Mouse (Mus musculus) hindbrain, embryonic 15.5 days (tissue): ENCODE data around the gene Eif4e3. TPM values are rescaled to one million over a fixed set of nuclear protein-coding genes. Genes with fewer than 3 reads are reported as not detected.
A peak's percentile ranks its signal among the peaks of the same experiment; 100 is the strongest.

ENCODE experiments used
- ATAC-seq: fragments of 200-750 bp; cut with Nextera tagmentation; 2 replicates; pipeline ENCODE4 v1.8.0; 2017; ENCODE audit warnings: low read depth, moderate number of reproducible peaks, moderate TSS enrichment; ENCODE audit not compliant: low FRiP score
- H3K27ac ChIP-seq: fragments of 300-500 bp; sonication (generic); replicated peaks from 2 replicates; pipeline ENCODE4 v1.5.1; 2015; ENCODE audit warnings: mild to moderate bottlenecking, inconsistent platforms
- H3K27me3 ChIP-seq: fragments of 300-500 bp; sonication (generic); 2 replicates; pipeline ENCODE4 v1.6.1; 2015; ENCODE audit warnings: control low read depth, inconsistent platforms
- H3K36me3 ChIP-seq: fragments of 300-500 bp; sonication (generic); 2 replicates; pipeline ENCODE4 v1.6.1; 2015; ENCODE audit warnings: control low read depth, inconsistent platforms
- H3K4me1 ChIP-seq: fragments of 300-500 bp; sonication (generic); replicated peaks from 2 replicates; pipeline ENCODE4 v1.6.1; 2015; ENCODE audit warnings: control low read depth, inconsistent platforms
- H3K4me2 ChIP-seq: fragments of 300-500 bp; sonication (generic); 2 replicates; pipeline ENCODE4 v1.6.1; 2015; ENCODE audit warnings: moderate library complexity, mild to moderate bottlenecking, inconsistent platforms
- H3K4me3 ChIP-seq: fragments of 300-500 bp; sonication (generic); 2 replicates; pipeline ENCODE4 v1.5.1; 2015; ENCODE audit warnings: mild to moderate bottlenecking, inconsistent platforms
- H3K9ac ChIP-seq: fragments of 300-500 bp; sonication (generic); 2 replicates; pipeline ENCODE4 v1.6.1; 2015; ENCODE audit warnings: inconsistent platforms
- H3K9me3 ChIP-seq: fragments of 300-500 bp; sonication (generic); 2 replicates; pipeline ENCODE4 v1.6.1; 2016; ENCODE audit warnings: control low read depth, inconsistent platforms
- WGBS: fragments of 180-500 bp; shearing (Covaris S2); methylation state at CpG from one replicate; pipeline ENCODE4 v1.1.7; 2015; 5-methylcytosine and 5-hydroxymethylcytosine counted together
- polyA plus RNA-seq: library from polyadenylated mRNA; unstranded; fragments of >200 nt; fragmentation: Nextera tagmentation; extraction: Ambion mirVana; gene quantifications from 2 replicates; pipeline ENCODE4 v1.2.1, GENCODE M21; 2015

Gene Eif4e3
- polyA plus RNA-seq, 1 experiment from 2014 or later, result 6.9 TPM

DNA sequence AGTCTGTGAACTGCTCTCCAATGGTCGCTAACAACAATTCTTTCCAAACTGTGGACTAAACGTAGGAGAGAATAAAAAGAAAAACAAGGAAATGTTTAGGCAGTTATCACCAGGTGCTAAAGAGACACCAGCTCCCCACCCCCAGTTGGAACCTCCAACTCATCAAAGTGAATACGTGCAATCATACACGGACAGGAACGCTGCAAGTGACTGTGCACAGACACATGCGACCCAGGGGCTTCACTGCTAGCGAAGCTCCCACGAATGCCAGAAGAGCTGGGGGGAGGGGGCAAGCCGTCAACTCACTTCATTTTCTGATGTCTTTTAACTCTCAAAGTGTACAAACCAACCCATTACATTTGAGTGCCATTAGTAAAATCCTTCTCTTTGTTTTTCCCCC, 30.4 kb downstream of the Eif4e3 start:
- H3K27ac ChIP-seq, result no peak overlapping the region
- H3K27me3 ChIP-seq, result 0 out of 2 replicates have a peak, but pooled peaks cover 4% of the 10 kb centered on the region
- WGBS, result 49% methylated on average over 9 of the region's 9 CpGs
- no peaks in the 10 kb centered on the region for H3K9me3 ChIP-seq
- no peak for ATAC-seq
- no peak overlapping the region for H3K9ac ChIP-seq
- no peak overlapping the region for H3K4me2 ChIP-seq
- 0 out of 2 replicates have a peak, but pooled peaks cover 3% of the 10 kb centered on the region for H3K36me3 ChIP-seq
- H3K4me1 ChIP-seq, result no peaks in the 10 kb centered on the region; the same call in 1 of the 2 replicates
- no peak overlapping the region for H3K4me3 ChIP-seq

- WGBS, result 87% methylated on average over 32 of the region's 32 CpGs
Observed at GRCm38 (mm10) chr6:99632121-99632980, 34.2 kb downstream of the Eif4e3 start.

GRCm38 (mm10) chr6:99631637-99632036, 34.9 kb downstream of the Eif4e3 start:
- no peaks in the 10 kb centered on the region for H3K36me3 ChIP-seq
- 69% methylated on average over 5 of the region's 5 CpGs for WGBS
- H3K27ac ChIP-seq, result no peak overlapping the region
- 0 out of 2 replicates have a peak, but pooled peaks cover 4% of the 10 kb centered on the region for H3K27me3 ChIP-seq
- H3K4me2 ChIP-seq, result no peak overlapping the region
- no peak overlapping the region for H3K9ac ChIP-seq
- no peaks in the 10 kb centered on the region for H3K9me3 ChIP-seq
- H3K4me1 ChIP-seq, result no peaks in the 10 kb centered on the region
- ATAC-seq, result no peak
- H3K4me3 ChIP-seq, result no peak overlapping the region

More at GRCm38 (mm10) chr6:99632121-99632980, 34.2 kb downstream of the Eif4e3 start:
- H3K27me3 ChIP-seq, result 0 out of 2 replicates have a peak, but pooled peaks cover 4% of the 10 kb centered on the region
- H3K36me3 ChIP-seq, result no peaks in the 10 kb centered on the region
- no peak overlapping the region for H3K9ac ChIP-seq
- no peaks in the 10 kb centered on the region for H3K9me3 ChIP-seq
- no peak overlapping the region for H3K4me3 ChIP-seq
- no peak for ATAC-seq
- no peaks in the 10 kb centered on the region; the same call in 1 of the 2 replicates for H3K4me1 ChIP-seq
- H3K4me2 ChIP-seq, result no peak overlapping the region
- H3K27ac ChIP-seq, result no peak overlapping the region

DNA sequence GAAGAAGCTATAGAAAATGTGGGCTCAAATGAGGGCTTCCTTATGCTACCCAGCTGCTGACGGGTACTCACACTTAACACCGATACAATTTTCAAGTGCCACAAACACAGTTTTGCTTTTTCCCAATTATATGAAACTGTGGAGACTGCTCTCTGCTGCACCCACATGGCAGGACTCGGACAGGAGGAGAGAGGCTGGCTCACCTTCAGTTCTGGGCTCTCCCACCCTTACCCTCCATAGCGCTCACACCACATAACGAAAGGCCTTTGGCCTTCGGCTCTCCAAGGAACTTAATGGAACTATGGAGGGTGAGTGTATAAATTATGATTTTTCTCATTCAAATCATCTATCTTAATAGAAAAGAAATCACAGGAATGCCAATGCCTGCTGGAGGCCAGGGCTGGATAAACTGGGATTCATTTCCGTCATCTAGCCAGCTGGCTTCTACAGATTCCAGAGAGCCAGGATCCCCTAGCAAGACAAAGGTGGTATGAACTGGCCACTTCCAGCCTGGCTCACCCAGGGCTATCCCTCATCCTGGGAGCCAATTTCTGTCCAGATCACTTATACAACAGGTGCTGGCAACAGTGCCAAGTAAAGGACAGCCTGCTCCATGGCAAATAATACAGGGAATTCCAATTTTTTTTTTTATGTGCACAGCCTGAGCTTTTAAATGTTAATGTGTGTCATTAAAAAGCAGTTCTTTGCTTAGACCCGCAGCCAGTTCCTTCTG, 36.7 kb downstream of the Eif4e3 start:
- H3K4me2 ChIP-seq, result no peak overlapping the region
- no peaks in the 10 kb centered on the region for H3K9me3 ChIP-seq
- no peak overlapping the region for H3K27ac ChIP-seq
- no peaks in the 10 kb centered on the region for H3K4me1 ChIP-seq
- H3K4me3 ChIP-seq, result no peak overlapping the region
- no peaks in the 10 kb centered on the region for H3K36me3 ChIP-seq
- H3K9ac ChIP-seq, result no peak overlapping the region
- H3K27me3 ChIP-seq, result 0 out of 2 replicates have a peak, but pooled peaks cover 4% of the 10 kb centered on the region
- 73% methylated on average over 8 of the region's 8 CpGs for whole genome bisulfite sequencing
- peak; percentile 30; the same call in 1 of the 2 replicates for ATAC-seq

DNA sequence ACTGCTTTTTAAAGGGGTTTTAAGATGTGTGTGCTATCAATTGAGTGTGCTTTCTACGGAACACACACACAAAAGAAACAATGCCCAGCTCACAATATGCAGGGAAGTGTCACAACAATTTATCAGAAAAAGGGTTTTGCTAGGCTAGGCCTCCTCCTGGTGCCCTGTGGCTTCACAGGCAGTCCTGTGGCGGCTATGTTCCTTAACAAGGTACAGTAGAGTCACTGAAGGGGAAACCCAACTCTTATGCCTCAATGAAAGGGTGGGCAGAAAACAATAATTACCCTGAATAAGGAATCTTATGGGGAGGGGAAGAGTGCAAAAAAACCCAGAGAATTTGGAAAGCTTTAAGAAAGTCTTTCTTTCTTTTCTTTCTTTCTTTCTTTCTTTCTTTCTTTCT, 40.2 kb downstream of the Eif4e3 start:
- no peak overlapping the region for H3K27ac ChIP-seq
- H3K4me1 ChIP-seq, result no peaks in the 10 kb centered on the region
- no peaks in the 10 kb centered on the region for H3K9me3 ChIP-seq
- H3K9ac ChIP-seq, result no peak overlapping the region
- H3K4me3 ChIP-seq, result no peak overlapping the region
- H3K27me3 ChIP-seq, result 0 out of 2 replicates have a peak, but pooled peaks cover 3% of the 10 kb centered on the region
- no peaks in the 10 kb centered on the region for H3K36me3 ChIP-seq
- H3K4me2 ChIP-seq, result no peak overlapping the region
- WGBS, result 56% methylated on average over 2 of the region's 2 CpGs
- no peak for ATAC-seq

GRCm38 (mm10) chr6:99625803-99626202, 40.8 kb downstream of the Eif4e3 start:
- ATAC-seq, result no peak

GRCm38 (mm10) chr6:99625306-99625705, 41.3 kb downstream of the Eif4e3 start:
- Histone ChIP-seq H3K27ac (no peak overlapping the region), H3K4me3 (no peak overlapping the region), H3K9ac (no peak overlapping the region), H3K4me1 (no peaks in the 10 kb centered on the region), H3K9me3 (no peaks in the 10 kb centered on the region), H3K4me2 (no peak overlapping the region), H3K36me3 (no peaks in the 10 kb centered on the region), H3K27me3 (0 out of 2 replicates have a peak, but pooled peaks cover 3% of the 10 kb centered on the region)
- ATAC-seq, result no peak
- WGBS, result 52% methylated on average over 7 of the region's 7 CpGs

More at GRCm38 (mm10) chr6:99625803-99626202, 40.8 kb downstream of the Eif4e3 start:
- Histone ChIP-seq H3K4me2 (no peak overlapping the region), H3K36me3 (no peaks in the 10 kb centered on the region), H3K27ac (no peak overlapping the region), H3K27me3 (0 out of 2 replicates have a peak, but pooled peaks cover 3% of the 10 kb centered on the region), H3K4me3 (no peak overlapping the region), H3K9ac (no peak overlapping the region), H3K9me3 (no peaks in the 10 kb centered on the region), H3K4me1 (no peaks in the 10 kb centered on the region)
- WGBS, result 34% methylated on average over 7 of the region's 7 CpGs

DNA sequence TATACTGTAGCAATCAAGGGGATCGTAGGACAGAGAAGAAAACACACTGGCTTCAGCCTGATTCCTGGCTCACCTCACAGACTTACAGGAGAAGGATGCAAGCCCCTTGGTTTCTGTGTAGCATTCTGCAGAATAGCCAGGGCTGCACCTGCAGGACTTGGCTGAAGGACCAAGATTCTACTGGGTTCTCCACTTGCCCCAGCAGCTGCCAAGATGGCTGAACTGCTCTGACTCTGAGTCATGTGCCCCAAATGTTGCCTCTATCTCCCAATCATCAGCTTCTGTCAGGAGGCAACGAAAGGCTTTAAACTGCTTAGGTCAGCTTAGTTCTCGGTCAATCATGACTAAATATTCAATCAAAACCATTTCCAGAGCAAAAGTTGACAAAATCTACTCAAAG, 42.0 kb downstream of the Eif4e3 start:
- Histone ChIP-seq H3K9me3 (no peaks in the 10 kb centered on the region), H3K4me3 (no peak overlapping the region), H3K4me2 (no peak overlapping the region), H3K27ac (no peak overlapping the region), H3K27me3 (0 out of 2 replicates have a peak, but pooled peaks cover 3% of the 10 kb centered on the region), H3K36me3 (no peaks in the 10 kb centered on the region), H3K9ac (no peak overlapping the region), H3K4me1 (no peaks in the 10 kb centered on the region)
- no peak for ATAC-seq
- WGBS, result 91% methylated on average over 3 of the region's 3 CpGs

- 13% methylated on average over 6 of the region's 6 CpGs for WGBS
- no peak overlapping the region for H3K9ac ChIP-seq
- no peak overlapping the region for H3K27ac ChIP-seq
- H3K9me3 ChIP-seq, result no peaks in the 10 kb centered on the region
- no peaks in the 10 kb centered on the region for H3K36me3 ChIP-seq
- H3K4me1 ChIP-seq, result no peaks in the 10 kb centered on the region
- 0 out of 2 replicates have a peak overlapping the region, but pooled peaks have one; percentile 9 for H3K4me2 ChIP-seq
- 0 out of 2 replicates have a peak, but pooled peaks cover 3% of the 10 kb centered on the region for H3K27me3 ChIP-seq
- ATAC-seq, result peak; percentile 51; the same call in 1 of the 2 replicates
- no peak overlapping the region for H3K4me3 ChIP-seq
Observed at GRCm38 (mm10) chr6:99623641-99624040, 42.9 kb downstream of the Eif4e3 start.

DNA sequence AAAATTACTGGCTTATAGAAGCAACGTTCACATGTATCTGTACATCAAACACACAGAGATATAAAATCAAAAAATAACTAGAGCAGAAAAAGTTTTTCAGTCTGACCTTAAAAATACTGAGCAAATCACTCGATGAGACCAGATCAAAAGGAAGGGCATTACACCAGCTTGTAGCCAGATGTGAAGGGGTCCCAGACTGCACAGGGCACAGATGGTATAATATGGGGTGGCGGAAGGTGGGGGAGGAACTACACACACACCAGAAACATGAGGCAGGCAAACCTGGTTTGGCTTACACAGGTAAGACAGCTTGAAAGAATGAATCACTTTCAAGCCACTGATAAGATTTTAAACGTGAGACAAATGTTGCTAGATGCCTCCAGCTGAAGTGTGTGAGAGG, 45.4 kb downstream of the Eif4e3 start:
- WGBS, result 74% methylated on average over 4 of the region's 4 CpGs
- Histone ChIP-seq H3K4me1 (no peaks in the 10 kb centered on the region), H3K27me3 (peaks cover 6% of the 10 kb centered on the region; the same call in 1 of the 2 replicates), H3K4me3 (no peak overlapping the region), H3K27ac (no peak overlapping the region), H3K36me3 (no peaks in the 10 kb centered on the region), H3K4me2 (no peak overlapping the region), H3K9me3 (no peaks in the 10 kb centered on the region), H3K9ac (no peak overlapping the region)
- ATAC-seq, result no peak

DNA sequence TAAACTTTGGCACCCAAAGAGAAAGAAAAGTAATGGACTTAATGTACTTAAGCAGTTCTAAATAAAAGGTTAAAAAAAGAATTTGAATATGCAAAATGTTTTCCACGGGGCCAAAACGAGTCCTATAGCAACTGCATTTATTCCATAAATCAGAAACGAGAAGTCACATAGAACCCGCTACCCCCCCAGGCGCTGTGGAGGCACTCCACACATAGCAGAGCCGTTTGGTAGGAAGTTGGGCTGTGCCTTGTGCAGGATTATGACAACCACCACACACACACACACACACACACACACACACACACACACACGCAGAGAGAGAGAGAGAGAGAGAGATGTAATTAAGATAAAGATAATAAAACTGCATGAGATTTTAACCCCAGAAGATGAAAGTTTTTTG, 46.1 kb downstream of the Eif4e3 start:
- Histone ChIP-seq H3K4me1 (peaks cover 3% of the 10 kb centered on the region), H3K9ac (no peak overlapping the region), H3K9me3 (no peaks in the 10 kb centered on the region), H3K4me2 (no peak overlapping the region), H3K4me3 (no peak overlapping the region), H3K27ac (no peak overlapping the region), H3K27me3 (peaks cover 6% of the 10 kb centered on the region; the same call in 1 of the 2 replicates), H3K36me3 (no peaks in the 10 kb centered on the region)
- ATAC-seq, result no peak
- 79% methylated on average over 7 of the region's 7 CpGs for WGBS

DNA sequence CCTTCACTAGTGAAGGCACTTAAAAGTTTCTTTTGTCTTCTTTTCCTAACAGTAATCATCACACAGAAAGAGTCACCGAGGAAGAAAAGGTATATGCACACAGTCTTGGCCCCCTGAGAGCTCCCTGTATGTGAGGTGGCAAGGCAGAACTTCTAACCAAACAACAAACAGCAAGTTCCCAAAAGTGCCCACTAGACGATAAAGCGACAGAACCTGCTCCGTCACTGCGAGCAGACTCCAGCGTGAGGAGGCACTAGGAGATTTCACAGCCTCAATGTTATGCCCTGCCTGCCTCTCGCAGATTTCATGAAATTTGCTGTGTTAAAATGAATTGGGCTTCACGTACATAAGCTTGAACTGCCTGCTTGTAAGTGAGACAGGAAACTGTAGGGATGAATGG, 46.6 kb downstream of the Eif4e3 start:
- H3K9me3 ChIP-seq, result no peaks in the 10 kb centered on the region
- H3K36me3 ChIP-seq, result no peaks in the 10 kb centered on the region
- H3K27me3 ChIP-seq, result peaks cover 6% of the 10 kb centered on the region; the same call in 1 of the 2 replicates
- H3K4me3 ChIP-seq, result no peak overlapping the region
- no peak overlapping the region for H3K4me2 ChIP-seq
- H3K27ac ChIP-seq, result no peak overlapping the region
- peaks cover 8% of the 10 kb centered on the region for H3K4me1 ChIP-seq
- 72% methylated on average over 8 of the region's 8 CpGs for WGBS
- ATAC-seq, result no peak
- H3K9ac ChIP-seq, result no peak overlapping the region
